Mouse (Mus musculus): ENCODE measurements at regions not wholly inside any gene's neighbourhood (a gene's known extent, or its start where the extent isn't known, plus 50 kb on each side); places are given as distances from the start of the nearest gene placed in this dataset.

DNA sequence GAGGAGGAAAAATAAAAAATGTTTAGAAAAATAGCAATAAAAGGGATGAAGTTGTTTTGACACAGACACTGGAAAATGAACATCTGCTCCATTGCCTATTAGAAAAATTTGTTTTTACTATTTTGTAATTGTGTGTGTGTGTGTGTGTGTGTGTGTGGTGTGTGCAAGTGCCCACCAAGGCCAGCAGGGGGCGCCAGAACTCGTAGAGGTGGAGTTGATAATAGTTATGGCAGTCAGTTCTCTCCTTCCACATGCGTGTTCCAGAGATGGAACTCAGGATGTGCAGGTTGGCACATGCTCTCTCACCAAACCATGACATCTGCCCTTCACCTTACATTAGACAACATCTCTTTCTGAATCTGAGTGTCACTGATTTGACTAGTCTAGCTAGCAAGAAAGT lies 123.9 kb upstream of the March11 start:
- Histone ChIP-seq H3K27me3 (ENCODE audit: insufficient read depth, low read length) (no peaks in the 10 kb centered on the region), H3K9me3 (ENCODE audit: low read depth, low read length) (0 out of 2 replicates have a peak, but pooled peaks cover 2% of the 10 kb centered on the region), H3K4me1 (ENCODE audit: insufficient read depth) (no peaks in the 10 kb centered on the region), H3K36me3 (ENCODE audit: insufficient read depth) (no peaks in the 10 kb centered on the region), H3K27ac (ENCODE audit: low read depth) (no peak overlapping the region), H3K9ac (no peak overlapping the region), H3K4me2 (no peak overlapping the region), H3K4me3 (ENCODE audit: low read depth, low read length) (no peak overlapping the region)
- no peak for ATAC-seq (ENCODE audit: insufficient read depth)
- TF ChIP-seq CTCF (IDR thresholded peaks at IDR 0.05; ENCODE audit: low read depth) = 0 out of 2 replicates have a peak, but pooled peaks have one; percentile 15
- WGBS = 39% methylated on average over 3 of the region's 3 CpGs
- no peak for DNase-seq

DNA sequence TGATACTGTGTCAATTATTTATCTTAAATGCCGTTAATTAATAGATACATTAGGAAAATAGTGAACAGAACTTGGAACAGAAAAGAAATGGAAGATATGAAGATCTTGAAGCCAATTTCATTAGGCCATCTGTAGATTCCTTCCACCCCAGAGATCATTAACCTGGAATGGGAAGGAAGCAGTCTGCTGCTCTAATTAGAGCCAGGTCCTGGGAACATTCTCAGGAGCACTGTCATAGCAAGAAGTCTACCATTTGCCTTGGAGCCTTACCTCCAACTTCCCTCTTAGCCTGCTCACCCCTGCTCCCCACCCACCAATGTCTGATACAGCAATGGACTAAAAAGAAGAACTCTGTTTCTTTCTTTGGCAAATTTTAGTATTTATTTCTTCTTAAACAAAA lies 113.3 kb upstream of the March11 start:
- ATAC-seq (ENCODE audit: insufficient read depth) = no peak
- no peaks in the 10 kb centered on the region for H3K9me3 ChIP-seq (ENCODE audit: low read depth, low read length)
- no peak overlapping the region for H3K4me2 ChIP-seq
- no peak overlapping the region for H3K9ac ChIP-seq
- no peak overlapping the region for H3K4me3 ChIP-seq (ENCODE audit: low read depth, low read length)
- H3K27ac ChIP-seq (ENCODE audit: low read depth) = no peak overlapping the region
- DNase-seq = no peak
- no peak for TF ChIP-seq CTCF (IDR thresholded peaks at IDR 0.05; ENCODE audit: low read depth)
- no peaks in the 10 kb centered on the region for H3K27me3 ChIP-seq (ENCODE audit: insufficient read depth, low read length)
- H3K36me3 ChIP-seq (ENCODE audit: insufficient read depth) = no peaks in the 10 kb centered on the region
- WGBS = 81% methylated on average over 1 of the region's 1 CpGs
- H3K4me1 ChIP-seq (ENCODE audit: insufficient read depth) = no peaks in the 10 kb centered on the region

- no peak overlapping the region for H3K4me3 ChIP-seq (ENCODE audit: low read depth, low read length)
- H3K27me3 ChIP-seq (ENCODE audit: insufficient read depth, low read length) = no peaks in the 10 kb centered on the region
- no peaks in the 10 kb centered on the region for H3K9me3 ChIP-seq (ENCODE audit: low read depth, low read length)
- 55% methylated on average over 6 of the region's 6 CpGs for WGBS
- ATAC-seq (ENCODE audit: insufficient read depth) (no peak), DNase-seq (no peak)
- H3K36me3 ChIP-seq (ENCODE audit: insufficient read depth) = no peaks in the 10 kb centered on the region
- H3K4me2 ChIP-seq = no peak overlapping the region
- TF ChIP-seq CTCF (IDR thresholded peaks at IDR 0.05; ENCODE audit: low read depth) = no peak
- no peaks in the 10 kb centered on the region for H3K4me1 ChIP-seq (ENCODE audit: insufficient read depth)
- no peak overlapping the region for H3K27ac ChIP-seq (ENCODE audit: low read depth)
- no peak overlapping the region for H3K9ac ChIP-seq
These were observed 102.0 kb upstream of the March11 start for GRCm38 (mm10) chr15:26206837-26207236.

DNA sequence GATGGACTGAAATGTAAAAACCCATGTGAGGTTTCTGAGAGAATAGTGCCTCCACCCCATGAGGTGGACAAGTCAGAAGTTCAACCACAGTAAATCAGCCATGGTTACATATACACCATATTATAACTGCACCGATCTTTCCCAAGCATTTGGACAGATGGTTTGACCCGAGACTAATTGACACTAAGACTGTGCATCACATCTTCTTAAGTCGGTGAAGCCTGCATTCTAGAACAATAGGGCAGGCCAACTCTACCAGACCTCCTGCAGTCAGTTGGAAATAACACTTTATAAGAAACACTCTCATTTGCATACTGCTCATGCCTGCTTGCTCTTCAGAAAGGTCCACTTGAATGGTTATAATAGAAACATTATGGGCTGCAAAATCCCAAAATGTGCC lies 88.0 kb upstream of the March11 start:
- Histone ChIP-seq H3K27me3 (ENCODE audit: insufficient read depth, low read length) (no peaks in the 10 kb centered on the region), H3K27ac (ENCODE audit: low read depth) (no peak overlapping the region), H3K4me1 (ENCODE audit: insufficient read depth) (no peaks in the 10 kb centered on the region), H3K36me3 (ENCODE audit: insufficient read depth) (no peaks in the 10 kb centered on the region), H3K9me3 (ENCODE audit: low read depth, low read length) (no peaks in the 10 kb centered on the region), H3K4me3 (ENCODE audit: low read depth, low read length) (no peak overlapping the region), H3K4me2 (no peak overlapping the region), H3K9ac (no peak overlapping the region)
- DNase-seq = no peak
- WGBS = 82% methylated on average over 3 of the region's 3 CpGs
- TF ChIP-seq CTCF (IDR thresholded peaks at IDR 0.05; ENCODE audit: low read depth) = no peak
- ATAC-seq (ENCODE audit: insufficient read depth) = no peak

- WGBS = 59% methylated on average over 4 of the region's 4 CpGs
These were observed 80.2 kb upstream of the March11 start for GRCm38 (mm10) chr15:26228646-26229045.

More at GRCm38 (mm10) chr15:26228646-26229045, 80.2 kb upstream of the March11 start:
- H3K4me1 ChIP-seq (ENCODE audit: insufficient read depth) = no peaks in the 10 kb centered on the region
- H3K4me2 ChIP-seq = no peak overlapping the region
- no peak for DNase-seq
- no peaks in the 10 kb centered on the region for H3K27me3 ChIP-seq (ENCODE audit: insufficient read depth, low read length)
- H3K9me3 ChIP-seq (ENCODE audit: low read depth, low read length) = no peaks in the 10 kb centered on the region
- no peak for TF ChIP-seq CTCF (IDR thresholded peaks at IDR 0.05; ENCODE audit: low read depth)
- H3K4me3 ChIP-seq (ENCODE audit: low read depth, low read length) = no peak overlapping the region
- no peaks in the 10 kb centered on the region for H3K36me3 ChIP-seq (ENCODE audit: insufficient read depth)
- H3K9ac ChIP-seq = no peak overlapping the region
- ATAC-seq (ENCODE audit: insufficient read depth) = no peak
- H3K27ac ChIP-seq (ENCODE audit: low read depth) = no peak overlapping the region

Data from lung, embryonic 14.5 days (tissue).